Mouse (Mus musculus): ENCODE measurements around the gene Rasal2.

DNA sequence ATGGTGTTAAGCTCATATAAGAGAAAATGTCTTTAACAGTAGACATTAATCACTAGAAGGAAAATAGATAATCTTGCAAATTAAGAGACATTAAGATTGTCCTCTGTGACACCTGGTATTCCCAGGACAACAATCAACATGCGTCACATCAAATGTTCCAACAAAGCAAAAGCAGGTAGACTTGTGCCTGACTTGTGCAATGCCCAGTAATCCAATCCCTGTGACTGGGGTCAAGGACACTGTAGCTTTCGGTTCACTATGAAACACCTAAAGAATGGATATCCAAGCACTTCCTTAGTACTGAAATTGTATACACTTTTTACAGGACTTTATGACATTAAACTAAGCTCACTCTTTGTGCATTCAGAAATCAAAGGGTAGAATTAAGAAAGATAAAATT, 123.1 kb downstream of the Rasal2 start:
- TF ChIP-seq GATA1 (IDR thresholded peaks at IDR 0.05; ENCODE audit: borderline replicate concordance, low read length) (no peak), FLI1 (IDR thresholded peaks at IDR 0.05; ENCODE audit: low read length) (no peak)

Data from megakaryocyte, embryonic 14.5 days (primary cell).